Mouse (Mus musculus) embryonic facial prominence, embryonic 12.5 days (tissue): ENCODE results near the gene Pdzd7. TPM values are rescaled to one million over a fixed set of nuclear protein-coding genes. Genes with fewer than 3 reads are reported as not detected.

Source experiments
- ATAC-seq: fragments of 200-750 bp; cut with Nextera tagmentation; 2 replicates; pipeline ENCODE4 v1.8.0; 2017; ENCODE audit not compliant: insufficient number of reproducible peaks, insufficient read depth, low FRiP score, low TSS enrichment
- H3K27ac ChIP-seq: fragments of 300-500 bp; sonication (generic); 2 replicates; pipeline ENCODE4 v1.5.1; 2016; ENCODE audit warnings: mild to moderate bottlenecking
- H3K27me3 ChIP-seq: fragments of 300-500 bp; sonication (generic); 2 replicates; pipeline ENCODE4 v1.6.1; 2016; ENCODE audit warnings: mild to moderate bottlenecking, moderate library complexity
- H3K36me3 ChIP-seq: fragments of 300-500 bp; sonication (generic); 2 replicates; pipeline ENCODE4 v1.6.1; 2016; ENCODE audit warnings: mild to moderate bottlenecking
- H3K4me1 ChIP-seq: fragments of 300-500 bp; sonication (generic); 2 replicates; pipeline ENCODE4 v1.6.1; 2016
- H3K4me2 ChIP-seq: fragments of 300-500 bp; sonication (generic); replicated peaks from 2 replicates; pipeline ENCODE4 v1.6.1; 2016; ENCODE audit warnings: mild to moderate bottlenecking, moderate library complexity
- H3K4me3 ChIP-seq: fragments of 300-500 bp; sonication (generic); 2 replicates; pipeline ENCODE4 v1.5.1; 2016; ENCODE audit warnings: mild to moderate bottlenecking
- H3K9ac ChIP-seq: fragments of 300-500 bp; sonication (generic); 2 replicates; pipeline ENCODE4 v1.6.1; 2016; ENCODE audit warnings: mild to moderate bottlenecking, moderate library complexity
- H3K9me3 ChIP-seq: fragments of 300-500 bp; sonication (generic); 2 replicates; pipeline ENCODE4 v1.6.1; 2016; ENCODE audit warnings: mild to moderate bottlenecking, moderate library complexity
- WGBS: fragments of 180-500 bp; shearing (Covaris S2); methylation state at CpG from one replicate; pipeline ENCODE4 v1.1.7; 2016; 5-methylcytosine and 5-hydroxymethylcytosine counted together
- polyA plus RNA-seq: library from polyadenylated mRNA; unstranded; fragments of >200 nt; fragmentation: Nextera tagmentation; extraction: Ambion mirVana; gene quantifications from 2 replicates; pipeline ENCODE4 v1.2.1, GENCODE M21; 2016

Pdzd7 gene
- polyA plus RNA-seq, 1 experiment from 2014 or later = 0.52 TPM

GRCm38 (mm10) chr19:44987851-44988250 is 57.7 kb downstream of the Pdzd7 start:
- H3K4me1 ChIP-seq = peaks cover 28% of the 10 kb centered on the region
- H3K9ac ChIP-seq = no peak overlapping the region
- H3K36me3 ChIP-seq = peaks cover 4% of the 10 kb centered on the region; the same call in 1 of the 2 replicates
- no peak overlapping the region for H3K4me3 ChIP-seq
- 62% methylated on average over 6 of the region's 6 CpGs for WGBS
- no peaks in the 10 kb centered on the region for H3K27me3 ChIP-seq
- no peak for ATAC-seq
- no peak overlapping the region for H3K4me2 ChIP-seq
- H3K27ac ChIP-seq = no peak overlapping the region
- H3K9me3 ChIP-seq = no peaks in the 10 kb centered on the region

- Histone ChIP-seq H3K27ac (no peak overlapping the region), H3K4me2 (no peak overlapping the region)
Observed at GRCm38 (mm10) chr19:44987004-44987403, 58.5 kb downstream of the Pdzd7 start.

DNA sequence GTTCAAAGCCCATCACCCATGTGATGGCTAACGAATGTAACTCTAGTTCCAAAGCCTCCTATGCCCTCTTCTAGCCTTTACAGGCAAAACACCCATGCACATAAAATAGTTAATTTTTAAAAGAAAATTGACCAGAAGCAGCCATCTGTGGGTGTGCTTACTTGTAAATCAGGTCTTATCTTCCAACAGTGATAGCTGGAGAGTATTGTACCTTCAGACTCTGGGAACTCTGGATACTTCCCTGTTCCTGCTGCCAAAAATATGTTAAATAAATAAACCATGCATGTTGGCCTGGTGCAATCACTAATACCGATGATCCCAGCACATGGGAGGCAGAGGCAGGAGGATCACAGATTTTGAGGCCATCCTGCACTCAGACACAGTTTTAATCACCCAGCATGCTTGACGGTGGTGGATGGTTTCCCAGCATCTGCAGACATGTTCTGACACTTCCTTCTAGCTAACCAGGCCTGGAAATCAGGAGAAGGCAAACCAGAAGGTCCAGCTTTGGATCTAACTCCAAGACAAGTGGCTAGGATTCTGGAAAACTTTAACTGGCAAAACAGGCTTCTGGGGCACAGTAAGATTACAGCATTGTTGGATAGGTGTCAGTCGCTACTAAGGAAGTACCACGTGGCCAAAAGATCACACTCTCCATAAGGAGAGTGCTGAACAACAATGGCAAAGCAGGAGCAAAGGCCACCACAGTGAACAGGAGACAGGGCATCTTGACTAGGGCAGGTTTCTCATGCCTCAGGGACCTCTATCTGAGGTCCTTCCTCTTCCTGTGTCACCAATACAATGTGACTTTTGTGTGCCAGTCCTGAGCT is 60.1 kb downstream of the Pdzd7 start:
- H3K27ac ChIP-seq = no peak overlapping the region
- WGBS = 58% methylated on average over 5 of the region's 5 CpGs

More at GRCm38 (mm10) chr19:44987004-44987403, 58.5 kb downstream of the Pdzd7 start:
- no peak for ATAC-seq
- Histone ChIP-seq H3K27me3 (no peaks in the 10 kb centered on the region), H3K4me3 (no peak overlapping the region), H3K9me3 (no peaks in the 10 kb centered on the region), H3K9ac (no peak overlapping the region; the same call in 1 of the 2 replicates), H3K36me3 (peaks cover 6% of the 10 kb centered on the region), H3K4me1 (peaks cover 28% of the 10 kb centered on the region)
- WGBS = 74% methylated on average over 6 of the region's 6 CpGs

GRCm38 (mm10) chr19:44984420-44984819 is 61.1 kb downstream of the Pdzd7 start:
- no peak overlapping the region for H3K4me2 ChIP-seq
- H3K27me3 ChIP-seq = no peaks in the 10 kb centered on the region
- no peak for ATAC-seq
- peaks cover 28% of the 10 kb centered on the region for H3K36me3 ChIP-seq
- H3K9me3 ChIP-seq = no peaks in the 10 kb centered on the region
- H3K9ac ChIP-seq = no peak overlapping the region
- WGBS = 95% methylated on average over 4 of the region's 4 CpGs
- no peak overlapping the region for H3K4me3 ChIP-seq
- 0 out of 2 replicates have a peak, but pooled peaks cover 5% of the 10 kb centered on the region for H3K4me1 ChIP-seq
- H3K27ac ChIP-seq = no peak overlapping the region

More for the DNA sequence above, 60.1 kb downstream of the Pdzd7 start:
- Histone ChIP-seq H3K27me3 (no peaks in the 10 kb centered on the region), H3K4me1 (peaks cover 13% of the 10 kb centered on the region), H3K4me2 (no peak overlapping the region), H3K4me3 (no peak overlapping the region), H3K9me3 (no peaks in the 10 kb centered on the region), H3K36me3 (peaks cover 19% of the 10 kb centered on the region), H3K9ac (no peak overlapping the region)
- no peak for ATAC-seq

DNA sequence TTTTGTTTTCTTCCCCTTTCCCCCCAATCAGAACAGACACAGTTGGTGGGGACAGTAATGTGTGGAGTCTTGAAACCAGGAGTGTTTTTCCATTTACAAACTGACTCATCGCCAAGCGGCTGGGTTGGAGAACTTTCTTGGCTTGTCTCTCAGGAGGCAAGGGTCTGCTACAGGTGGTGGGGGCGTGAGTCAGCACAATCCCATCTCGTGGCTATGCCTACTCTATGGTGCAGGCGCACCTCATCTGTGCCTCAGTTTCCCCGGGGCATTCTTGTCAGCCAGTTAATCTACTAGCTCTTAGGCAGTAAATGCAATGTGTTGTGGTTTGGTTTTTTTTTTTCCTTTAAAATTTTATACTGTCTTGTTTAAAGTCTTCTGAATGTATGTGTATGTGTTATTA is 62.2 kb downstream of the Pdzd7 start:
- H3K9ac ChIP-seq = no peak overlapping the region
- no peak overlapping the region for H3K4me2 ChIP-seq
- H3K36me3 ChIP-seq = peaks cover 36% of the 10 kb centered on the region
- no peak for ATAC-seq
- H3K27me3 ChIP-seq = no peaks in the 10 kb centered on the region
- H3K9me3 ChIP-seq = no peaks in the 10 kb centered on the region
- H3K4me1 ChIP-seq = 0 out of 2 replicates have a peak, but pooled peaks cover 2% of the 10 kb centered on the region
- 89% methylated on average over 6 of the region's 6 CpGs for WGBS
- H3K4me3 ChIP-seq = no peak overlapping the region
- no peak overlapping the region for H3K27ac ChIP-seq

- Histone ChIP-seq H3K36me3 (peaks cover 43% of the 10 kb centered on the region), H3K27me3 (no peaks in the 10 kb centered on the region), H3K4me1 (no peaks in the 10 kb centered on the region), H3K4me3 (no peak overlapping the region), H3K4me2 (no peak overlapping the region), H3K9me3 (no peaks in the 10 kb centered on the region), H3K27ac (no peak overlapping the region), H3K9ac (no peak overlapping the region)
- 90% methylated on average over 7 of the region's 7 CpGs for WGBS
- ATAC-seq = no peak
Observed at GRCm38 (mm10) chr19:44982477-44983115, 62.9 kb downstream of the Pdzd7 start.

GRCm38 (mm10) chr19:44980787-44981186 is 64.7 kb downstream of the Pdzd7 start:
- 91% methylated on average over 2 of the region's 2 CpGs for WGBS
- peaks cover 61% of the 10 kb centered on the region for H3K36me3 ChIP-seq

GRCm38 (mm10) chr19:44977148-44977547 is 68.4 kb downstream of the Pdzd7 start:
- Histone ChIP-seq H3K9me3 (no peaks in the 10 kb centered on the region), H3K4me1 (no peaks in the 10 kb centered on the region), H3K4me3 (no peak overlapping the region), H3K4me2 (no peak overlapping the region), H3K27me3 (no peaks in the 10 kb centered on the region), H3K27ac (no peak overlapping the region), H3K36me3 (peaks cover 93% of the 10 kb centered on the region), H3K9ac (no peak overlapping the region)
- ATAC-seq = no peak
- 93% methylated on average over 6 of the region's 6 CpGs for WGBS

More at GRCm38 (mm10) chr19:44980787-44981186, 64.7 kb downstream of the Pdzd7 start:
- Histone ChIP-seq H3K27me3 (no peaks in the 10 kb centered on the region), H3K4me2 (no peak overlapping the region), H3K4me1 (no peaks in the 10 kb centered on the region), H3K27ac (no peak overlapping the region), H3K4me3 (no peak overlapping the region), H3K9ac (no peak overlapping the region), H3K9me3 (no peaks in the 10 kb centered on the region)
- ATAC-seq = no peak

Other genes starting within 250 kb of the Pdzd7 start
- 50.1 and 51.6 TPM in 2 replicates for gene Slf2, start 114.6 kb downstream of the Pdzd7 start, polyA plus RNA-seq
- gene Sema4g, start 56.6 kb downstream of the Pdzd7 start, polyA plus RNA-seq = 7.0 TPM in 2 replicates
- 28.6 and 29.1 TPM in 2 replicates for gene Twnk, start 40.1 kb downstream of the Pdzd7 start, polyA plus RNA-seq
- 74.5 and 75.8 TPM in 2 replicates for gene Mrpl43, start 39.3 kb downstream of the Pdzd7 start, polyA plus RNA-seq
- 107 and 112 TPM in 2 replicates for gene Lzts2, start 31.3 kb downstream of the Pdzd7 start, polyA plus RNA-seq
- 24.3 and 25.1 TPM in 2 replicates for gene Sfxn3, start 1.8 kb upstream of the Pdzd7 start, polyA plus RNA-seq
- gene Kazald1, start 29.5 kb upstream of the Pdzd7 start, polyA plus RNA-seq = 7.0 and 8.4 TPM in 2 replicates
- gene Tlx1, start 105.0 kb upstream of the Pdzd7 start, polyA plus RNA-seq = 2.8 and 3.8 TPM in 2 replicates
- gene Lbx1, start 190.1 kb upstream of the Pdzd7 start, polyA plus RNA-seq = 0.64 and 1.2 TPM in 2 replicates